Mouse (Mus musculus): Measurements from ENCODE around the gene Mbtd1. TPM values are rescaled to one million over a fixed set of nuclear protein-coding genes. Genes with fewer than 3 reads are reported as not detected.

The Mbtd1 gene
- 34.3 and 34.8 TPM in 2 replicates for polyA plus RNA-seq (2012; rRNA removed)

DNA sequence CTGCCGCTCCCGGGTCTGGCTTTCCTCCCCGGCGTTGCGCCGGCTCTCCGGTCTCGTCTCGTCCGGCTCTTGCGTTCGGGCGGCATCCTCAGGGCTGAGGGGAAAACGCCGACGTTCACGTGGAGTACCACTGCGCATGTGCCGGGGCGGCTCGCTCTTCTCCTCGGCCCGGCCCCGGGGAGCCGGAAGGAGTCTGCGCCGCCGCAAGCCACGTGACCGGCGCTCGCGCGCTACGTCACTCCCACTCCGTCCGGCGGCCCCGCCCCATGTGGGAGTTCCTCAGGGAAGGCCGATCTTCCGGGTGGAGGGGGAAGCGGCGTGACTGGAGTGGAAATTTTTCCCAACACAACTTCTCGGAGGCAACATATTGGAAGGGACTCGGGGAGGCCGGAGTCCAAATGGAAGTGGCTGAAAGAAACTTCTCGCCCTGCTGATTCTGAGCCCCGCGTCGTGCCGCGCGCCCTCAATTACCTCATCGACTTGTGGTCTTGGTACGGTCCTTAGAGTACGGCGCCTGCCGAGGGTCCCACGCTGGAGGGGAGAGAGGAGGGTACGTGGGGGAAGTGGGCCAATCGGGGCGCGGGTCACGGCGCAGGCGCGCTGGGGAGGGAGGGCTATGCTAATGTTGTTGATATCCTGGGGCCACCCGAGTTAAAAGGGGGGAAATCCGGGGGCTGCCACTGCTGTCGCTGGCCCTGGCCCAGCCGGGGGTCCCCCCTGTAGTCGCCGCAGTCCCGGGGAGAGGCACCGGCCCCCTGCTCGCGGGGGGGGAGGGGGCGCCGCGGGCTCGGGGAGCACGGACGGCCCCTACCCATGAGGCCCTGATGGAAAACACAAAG is at the start of gene Mbtd1, which contains the start of gene Utp18:
Mbtd1 (plus strand) TSS at position 281 of the 839 bp plus-strand sequence.
Utp18 (minus strand) TSS at position 195 of the 839 bp plus-strand sequence.

DNA sequence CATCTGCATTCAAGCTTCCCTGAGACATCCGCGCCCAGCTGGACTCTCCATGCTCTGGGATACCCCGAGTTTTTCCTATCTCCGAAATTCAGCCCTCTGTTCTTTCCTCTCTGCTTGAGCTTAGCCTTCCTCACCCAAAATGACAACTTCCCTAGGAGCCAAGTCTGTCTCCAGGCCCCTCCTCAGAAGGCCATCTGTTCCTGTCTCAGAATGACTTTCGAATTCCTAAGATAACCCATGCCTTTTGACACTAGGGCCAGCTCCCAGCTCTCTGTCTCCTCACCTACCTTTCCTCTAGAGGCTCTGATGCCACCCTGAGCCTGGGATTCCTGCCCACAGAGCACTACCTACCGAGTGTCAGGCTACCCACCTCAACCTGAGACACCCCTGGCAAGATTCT is 70.5 kb downstream of the Mbtd1 start, which contains the start of gene Nme2:
Nme2 (minus strand) TSS at position 101 of the 400 bp plus-strand sequence.

DNA sequence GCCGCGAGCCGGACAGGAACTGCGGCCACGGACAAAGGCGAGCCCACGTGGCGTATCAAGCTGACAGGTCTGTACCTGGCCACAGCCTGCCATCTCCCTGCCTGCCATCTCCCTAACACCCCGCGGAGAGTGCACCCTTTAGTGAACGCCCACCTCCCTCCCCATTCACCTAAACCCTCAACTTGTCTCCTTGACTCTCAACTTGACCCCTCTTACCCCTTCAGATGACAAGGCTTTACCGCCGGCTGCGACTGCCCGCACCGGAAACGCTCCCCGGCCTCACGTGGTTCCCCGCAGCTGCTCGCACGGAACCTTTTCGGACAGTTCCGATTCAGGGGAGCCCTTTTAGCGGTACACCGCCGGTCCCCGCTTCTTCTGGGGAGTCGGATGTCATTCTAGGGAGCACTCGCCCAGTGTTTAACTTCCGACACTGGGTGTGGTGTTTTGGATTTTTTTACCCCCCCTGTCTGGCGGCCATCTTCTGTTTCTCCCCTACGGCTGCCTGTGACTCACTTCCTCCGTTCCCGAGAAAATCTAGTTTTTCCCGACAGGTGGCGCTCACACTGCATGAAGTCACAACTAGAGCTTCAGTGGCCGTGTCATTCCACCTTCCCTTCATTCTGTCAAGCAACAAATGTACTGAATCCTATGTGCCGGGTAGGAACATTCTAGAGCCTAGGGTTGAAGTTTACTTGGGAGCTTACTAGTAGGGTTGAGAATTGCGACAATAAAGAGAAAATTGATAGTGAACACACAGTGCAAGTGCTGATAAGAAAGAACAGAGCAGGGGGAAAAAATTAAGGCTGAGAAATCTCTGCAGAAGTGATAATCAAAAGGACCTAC is 82.6 kb downstream of the Mbtd1 start, which contains the start of the genes Gm20390 and Nme1:
Gm20390 (minus strand) TSS at position 289 of the 843 bp plus-strand sequence.
Nme1 (minus strand) TSS at position 517 of the 843 bp plus-strand sequence.

DNA sequence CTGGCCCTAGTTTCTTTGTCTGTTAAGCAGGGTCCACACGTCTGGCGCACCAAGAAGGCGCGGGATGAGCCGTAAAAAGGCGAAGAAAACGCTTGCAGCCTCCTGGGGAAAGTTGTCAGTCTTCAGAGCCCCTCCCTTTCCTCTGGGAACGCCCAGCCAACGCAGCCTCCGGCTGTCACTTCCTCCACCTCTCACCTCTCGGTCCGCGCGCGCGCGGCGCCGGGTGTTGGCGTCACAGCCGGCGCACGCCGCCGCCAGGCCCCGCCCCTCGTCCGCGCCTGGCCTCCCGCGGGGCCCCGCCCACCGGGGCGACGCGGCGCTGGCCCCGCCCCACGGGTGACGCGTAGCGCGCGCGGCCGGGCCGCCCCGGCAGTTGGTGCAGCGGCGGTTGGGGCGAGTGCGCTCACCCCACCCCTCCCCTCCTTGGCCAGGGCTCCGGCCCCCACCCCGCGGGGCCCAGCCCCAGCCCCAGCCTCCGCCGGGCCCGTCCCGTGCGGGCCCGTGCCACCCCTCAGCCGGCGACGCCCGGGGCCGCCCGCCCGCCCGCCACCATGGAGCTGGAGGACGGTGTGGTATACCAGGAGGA is 110.2 kb downstream of the Mbtd1 start, which contains the start of gene Spag9:
Spag9 (plus strand) TSS at position 372 of the 586 bp plus-strand sequence.

Other genes with a start within 250 kb of the Mbtd1 start
- 27.2 and 29.2 TPM in 2 replicates for gene Utp18, start 86 bp upstream of the Mbtd1 start, polyA plus RNA-seq (2012; rRNA removed)
- gene Nme2, start 70.4 kb downstream of the Mbtd1 start, polyA plus RNA-seq (2012; rRNA removed): 257 and 264 TPM in 2 replicates
- gene Gm20390, start 82.4 kb downstream of the Mbtd1 start, polyA plus RNA-seq (2012; rRNA removed): 162 and 188 TPM in 2 replicates
- gene Nme1, start 82.7 kb downstream of the Mbtd1 start, polyA plus RNA-seq (2012; rRNA removed): 325 and 341 TPM in 2 replicates
- gene Spag9, start 110.2 kb downstream of the Mbtd1 start, polyA plus RNA-seq (2012; rRNA removed): 101 and 112 TPM in 2 replicates

Data from central nervous system, embryonic 18 days (tissue).